Mouse (Mus musculus) cerebellum, postnatal 25 days (tissue): ENCODE measurements at regions not wholly inside any gene's neighbourhood (a gene's known extent, or its start where the extent isn't known, plus 50 kb on each side); places are given as distances from the start of the nearest gene placed in this dataset.

Experiments
- DNase-seq, 2 experiments: peaks; one replicate each; pipeline ENCODE4 v3.0.0; 2021; ENCODE audit warnings: mixed read lengths in 2 of 2

DNA sequence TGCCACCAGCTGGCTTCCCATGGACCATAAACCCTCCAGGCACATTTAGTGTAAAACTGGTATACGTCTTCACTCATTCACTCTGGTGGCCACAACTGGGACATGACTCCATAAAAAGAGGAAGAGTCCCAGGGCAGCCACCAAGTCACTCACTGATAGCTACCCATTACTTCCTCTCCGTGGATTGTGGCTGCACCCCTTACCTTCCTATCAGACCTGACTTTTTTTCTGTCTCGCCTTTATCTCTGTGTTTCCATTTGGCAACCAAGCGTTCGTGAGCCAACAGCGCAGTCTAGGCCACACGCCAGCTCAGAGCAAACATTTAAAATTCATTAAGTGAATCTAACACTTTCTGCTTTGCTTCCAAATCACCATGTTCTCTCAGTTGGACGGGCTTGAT is 53.9 kb upstream of the Slc44a1 start:
- no peak for DNase-seq

GRCm38 (mm10) chr4:53384761-53385160 is 55.5 kb upstream of the Slc44a1 start:
- DNase-seq = peak; percentile 64 to 85

GRCm38 (mm10) chr4:53384104-53384503 is 56.1 kb upstream of the Slc44a1 start:
- no peak for DNase-seq

DNA sequence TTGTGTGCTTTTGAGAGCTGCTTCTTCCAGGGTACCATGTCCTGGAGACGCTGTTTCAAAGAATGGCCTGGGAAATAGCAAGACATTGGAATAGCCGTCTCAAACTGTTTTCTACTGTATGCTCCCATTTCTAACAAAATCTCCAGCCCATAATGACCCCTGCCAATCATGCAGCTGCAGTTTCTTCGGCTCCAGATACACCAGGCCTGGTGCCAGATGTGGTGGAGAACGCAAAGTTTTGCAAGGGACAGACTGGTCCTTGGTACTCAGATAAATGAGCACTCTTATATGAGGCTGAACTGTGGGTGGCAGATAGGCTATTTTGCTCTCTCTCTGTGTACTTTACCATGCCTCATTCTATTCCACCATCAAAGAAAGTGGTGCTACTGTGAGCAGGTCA is 58.2 kb upstream of the Slc44a1 start:
- DNase-seq = no peak

DNA sequence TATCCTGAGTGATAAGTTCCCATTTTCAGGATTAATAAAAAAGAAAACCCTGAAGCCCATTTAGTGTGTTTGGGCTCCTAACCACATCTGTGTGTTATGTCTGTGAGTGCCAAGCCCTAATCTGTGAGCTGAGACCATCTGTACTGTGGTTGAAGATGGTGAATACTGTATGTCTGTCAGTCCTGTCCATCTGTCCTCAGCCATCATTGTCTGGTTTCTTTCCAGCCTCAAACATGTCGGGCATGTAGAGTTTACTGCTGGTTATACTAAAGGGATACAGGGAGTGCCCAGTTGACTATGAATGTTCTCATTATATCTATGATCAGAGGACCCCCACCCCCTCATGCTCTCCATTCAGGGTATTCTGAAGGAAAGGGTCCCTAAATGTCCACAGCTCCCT is 60.4 kb upstream of the Slc44a1 start:
- DNase-seq = no peak

GRCm38 (mm10) chr4:53376995-53377394 is 63.2 kb upstream of the Slc44a1 start:
- DNase-seq = no peak

DNA sequence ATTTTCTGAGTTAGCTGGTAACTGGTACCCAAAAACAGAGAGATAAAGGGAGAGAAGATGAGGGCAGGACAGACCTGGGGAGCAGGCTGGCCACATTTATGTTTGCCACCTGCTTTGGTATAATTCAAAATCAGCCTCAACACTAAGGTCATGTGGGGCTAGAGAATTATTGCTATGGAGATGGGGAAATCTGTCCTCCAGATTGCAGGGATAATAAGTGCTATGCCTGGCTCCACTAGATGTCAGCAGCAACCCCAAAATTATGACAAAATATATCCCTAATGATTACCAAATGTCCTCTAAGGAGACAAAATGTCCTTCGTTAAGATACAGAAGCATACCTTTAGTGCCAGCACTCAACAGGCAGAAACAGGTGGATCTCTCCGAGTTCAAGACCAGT is 83.8 kb upstream of the Slc44a1 start:
- no peak for DNase-seq

GRCm38 (mm10) chr4:53354961-53355360 is 85.3 kb upstream of the Slc44a1 start:
- DNase-seq = peak in 1 of 2 experiments; percentile 11

GRCm38 (mm10) chr4:53353399-53354090 is 86.7 kb upstream of the Slc44a1 start:
- no peak for DNase-seq

- DNase-seq = no peak
Observed at GRCm38 (mm10) chr4:53351104-53351607, 89.1 kb upstream of the Slc44a1 start.

DNA sequence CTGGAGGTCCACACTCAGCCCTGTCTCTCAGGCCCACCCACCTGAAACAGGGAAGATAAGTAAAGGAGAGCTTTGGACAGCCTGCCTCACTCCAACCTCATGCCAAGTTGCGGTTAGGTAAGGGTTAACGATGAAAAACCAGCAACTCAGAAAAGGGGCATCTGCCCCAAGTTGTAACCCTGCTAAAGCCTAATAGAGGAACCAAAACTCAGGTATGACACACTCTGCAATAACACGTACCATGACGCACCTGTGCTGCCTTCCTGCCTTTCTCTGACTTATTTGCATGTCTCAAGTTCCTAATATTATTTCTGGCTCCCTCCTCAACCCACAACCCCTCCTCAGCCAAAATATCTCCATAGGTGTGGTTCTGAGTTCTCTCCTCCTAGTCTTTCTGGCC is 94.9 kb upstream of the Slc44a1 start:
- no peak for DNase-seq

DNA sequence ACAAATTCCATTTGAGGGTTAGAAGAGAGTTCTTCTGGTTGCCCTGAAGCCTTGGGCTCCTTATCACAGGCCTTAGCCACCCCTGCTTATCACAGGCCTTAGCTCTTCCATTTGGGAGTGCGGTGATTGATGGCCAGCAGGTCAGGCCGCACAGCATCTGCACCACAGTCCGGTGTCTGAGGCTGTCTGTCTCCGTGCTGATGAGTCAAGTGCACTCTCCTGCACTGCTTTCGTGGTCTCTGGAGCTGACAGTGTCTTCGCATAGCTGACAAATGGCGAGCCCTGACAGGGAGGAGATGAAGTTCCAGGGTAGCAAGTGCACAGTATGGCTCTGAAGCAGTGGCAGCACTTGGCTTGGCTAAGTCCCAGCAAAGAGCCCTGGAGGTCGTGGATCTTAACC is 95.7 kb upstream of the Slc44a1 start:
- no peak for DNase-seq

GRCm38 (mm10) chr4:53341181-53341580 is 99.0 kb upstream of the Slc44a1 start:
- DNase-seq = no peak

- DNase-seq = peak in 1 of 2 experiments; percentile 12
Observed at GRCm38 (mm10) chr4:53340021-53340667, 100.1 kb upstream of the Slc44a1 start.

- DNase-seq = no peak
Observed at GRCm38 (mm10) chr4:53339125-53340020, 100.8 kb upstream of the Slc44a1 start.

DNA sequence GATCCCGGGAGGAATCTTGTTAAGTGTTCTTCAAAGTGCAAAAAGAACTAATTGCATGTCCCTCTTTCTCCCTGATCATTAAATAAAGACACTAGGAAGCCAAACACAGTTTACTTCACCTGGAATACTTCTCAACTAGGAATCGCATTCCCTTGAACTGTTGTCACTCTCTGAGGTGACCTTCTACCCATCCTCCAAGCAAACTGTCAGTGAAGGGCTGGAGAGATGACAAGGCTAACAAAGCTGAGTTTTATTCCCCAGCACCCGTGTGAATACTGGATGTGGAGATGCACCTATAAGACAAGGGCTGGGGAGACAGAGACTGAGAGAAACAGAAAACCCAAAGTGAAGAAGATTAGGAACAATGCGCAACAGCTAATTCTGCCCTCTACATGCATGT is 101.7 kb upstream of the Slc44a1 start:
- no peak for DNase-seq

DNA sequence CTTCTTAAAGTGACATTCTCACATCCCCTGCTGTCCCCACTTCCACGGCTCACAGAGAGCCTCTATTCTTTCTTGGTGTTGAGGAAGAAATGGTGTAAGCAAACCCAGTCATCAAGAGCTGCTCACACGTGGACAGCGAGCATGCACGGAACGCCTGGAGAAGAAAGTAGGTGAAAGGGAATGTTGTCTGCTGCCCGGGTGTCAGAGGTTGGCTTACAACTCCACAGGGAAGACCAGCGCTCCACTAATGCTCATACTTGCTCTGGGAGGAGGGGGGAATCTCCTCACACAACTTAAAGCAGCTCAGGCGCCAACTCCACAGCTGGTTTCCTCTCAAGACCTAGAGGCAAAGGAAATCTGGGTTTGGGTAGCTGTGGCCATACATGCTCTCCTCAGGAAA is 102.4 kb upstream of the Slc44a1 start:
- no peak for DNase-seq

DNA sequence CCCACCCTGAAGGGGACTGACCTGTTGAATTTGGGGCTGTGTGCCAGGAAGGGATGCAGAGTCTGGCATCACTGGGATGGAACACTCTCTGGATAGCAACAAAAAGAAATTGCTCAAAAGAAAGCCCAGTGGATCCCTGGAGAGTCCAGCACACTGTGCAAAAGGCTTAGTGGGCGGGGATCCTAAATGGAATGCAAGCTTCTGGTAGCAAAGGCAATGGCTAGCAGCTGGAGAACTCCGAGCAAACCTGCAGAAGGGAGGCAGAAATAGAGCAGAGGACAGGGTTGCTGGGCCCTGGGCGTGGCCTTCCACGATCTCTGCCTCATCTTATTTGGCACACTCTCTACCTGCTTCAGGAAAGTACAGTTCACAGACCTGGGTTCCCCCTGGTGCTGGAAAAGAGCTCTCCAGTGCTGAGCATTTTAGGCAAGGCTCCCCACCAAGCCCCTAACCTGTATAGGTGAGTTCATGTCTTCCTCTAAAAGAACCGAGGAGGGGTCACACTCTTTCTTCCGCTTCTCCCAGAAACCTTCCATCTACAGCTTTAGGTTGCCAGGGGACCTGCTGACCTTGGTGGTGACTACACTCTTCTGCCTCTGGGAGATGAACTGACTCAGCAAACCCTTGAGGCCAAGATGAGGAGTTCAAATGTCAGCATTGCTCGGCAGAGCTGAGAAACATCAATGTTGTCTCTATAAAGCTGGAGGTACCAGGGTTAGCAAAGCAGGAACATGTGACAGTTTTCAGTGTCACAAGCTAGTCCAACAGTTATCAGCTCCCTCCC is 112.6 kb upstream of the Slc44a1 start:
- DNase-seq = no peak

DNA sequence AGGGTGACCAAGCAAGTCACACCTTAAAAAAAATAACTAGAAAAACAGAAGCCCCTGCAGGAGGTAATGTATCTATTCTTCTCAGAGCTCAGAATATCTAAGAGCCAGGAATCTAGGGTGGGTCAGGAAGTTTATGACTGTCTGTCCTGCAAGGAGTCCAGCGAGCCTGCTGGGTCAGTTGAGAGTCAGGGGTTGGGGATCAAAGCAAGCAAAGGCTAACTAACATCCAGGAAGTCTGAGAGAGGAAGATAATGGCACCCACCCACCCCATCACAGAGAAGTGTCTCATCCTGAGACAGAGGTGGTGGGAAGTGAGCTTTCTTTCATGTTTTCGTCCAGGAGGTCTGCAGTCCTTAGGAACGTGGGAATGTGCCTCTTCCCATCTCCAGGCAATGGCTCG is 116.4 kb upstream of the Slc44a1 start:
- no peak for DNase-seq

DNA sequence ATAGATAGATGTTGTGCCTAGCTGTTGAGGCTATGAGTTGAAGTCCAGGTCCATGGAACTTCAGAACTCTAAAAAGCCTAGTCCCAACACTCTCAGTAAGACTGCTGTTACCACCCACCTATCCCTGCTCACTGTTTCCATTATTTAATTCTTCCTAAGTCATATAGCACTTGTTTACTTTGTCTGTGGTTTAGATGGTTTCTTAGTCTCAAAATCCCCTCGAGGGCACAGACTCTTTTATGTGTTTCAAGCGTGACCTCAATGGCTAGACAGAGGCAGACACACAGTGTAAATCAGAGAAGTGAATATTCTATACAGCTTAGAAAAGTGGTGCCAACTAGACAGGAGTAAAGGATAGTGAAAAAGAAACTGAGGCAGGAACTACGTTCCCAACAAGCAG is 117.0 kb upstream of the Slc44a1 start:
- DNase-seq = no peak

DNA sequence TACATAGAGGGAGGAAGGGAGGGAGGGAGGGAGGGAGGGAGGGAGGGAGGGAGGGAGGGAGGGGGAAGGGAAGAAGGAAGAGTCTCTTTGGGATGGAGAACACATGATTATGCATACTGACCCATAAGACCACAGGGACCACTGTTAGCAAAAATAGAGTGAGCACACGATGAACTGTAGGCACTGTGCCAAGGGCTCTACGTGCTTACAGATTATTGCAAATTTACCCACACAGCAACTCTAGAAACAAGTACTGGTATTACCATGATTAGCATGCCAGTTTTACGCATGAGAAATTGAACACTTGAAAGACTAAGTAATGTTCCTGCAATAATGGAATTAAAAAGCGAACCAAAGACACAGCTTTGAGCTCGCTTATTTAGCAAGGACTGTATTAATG is 117.7 kb upstream of the Slc44a1 start:
- no peak for DNase-seq

DNA sequence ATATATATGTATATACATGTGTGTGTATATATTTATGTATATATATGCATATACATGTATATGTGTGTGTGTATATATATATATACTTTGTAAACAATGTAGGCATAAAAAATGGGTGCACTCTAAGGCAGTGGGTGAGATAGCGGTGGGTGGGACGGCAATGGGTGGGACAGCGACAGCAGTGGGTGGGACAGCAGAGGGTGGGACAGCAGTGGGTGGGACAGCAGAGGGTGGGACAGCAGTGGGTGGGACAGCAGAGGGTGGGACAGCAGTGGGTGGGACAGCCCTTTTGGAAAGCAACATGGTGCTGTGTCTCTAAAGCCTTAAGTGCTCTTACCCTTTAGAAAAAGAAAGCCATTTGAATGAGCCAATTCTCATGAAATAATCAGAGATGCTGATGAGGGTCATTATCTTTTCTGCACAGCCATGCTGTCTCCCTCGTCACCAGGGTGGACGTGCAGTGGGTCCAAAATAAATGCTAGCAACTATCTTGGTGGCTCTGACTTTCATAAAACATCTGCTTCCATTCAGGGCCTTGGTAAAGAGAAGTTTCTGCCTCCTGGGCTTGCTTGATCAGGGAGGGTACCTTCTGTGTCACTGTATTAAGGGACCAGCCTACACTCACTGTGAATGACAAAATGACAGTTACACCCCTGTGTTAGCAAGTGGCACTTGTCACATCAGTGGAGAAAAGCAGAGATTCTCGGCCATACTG is 119.3 kb upstream of the Slc44a1 start:
- no peak for DNase-seq
